Mouse (Mus musculus) myocyte (in vitro differentiated cells): ENCODE measurements at regions not wholly inside any gene's neighbourhood (a gene's known extent, or its start where the extent isn't known, plus 50 kb on each side); places are given as distances from the start of the nearest gene placed in this dataset.
A peak's percentile ranks its signal among the peaks of the same experiment; 100 is the strongest.

Experiments
- H3K27me3 ChIP-seq: one replicate; pipeline ENCODE4 v1.6.1; 2011; ENCODE audit not compliant: control insufficient read depth, insufficient read depth, insufficient read length
- H3K36me3 ChIP-seq: one replicate; pipeline ENCODE4 v1.6.1; 2011; ENCODE audit not compliant: control insufficient read depth, insufficient read depth
- H3K4me2 ChIP-seq: one replicate; pipeline ENCODE4 v1.6.1; 2011; ENCODE audit warnings: low read depth, control low read depth
- H3K4me3 ChIP-seq: one replicate; pipeline ENCODE4 v1.5.1; 2011; ENCODE audit warnings: mild to moderate bottlenecking, control low read depth, moderate library complexity
- H3K79me2 ChIP-seq: one replicate; pipeline ENCODE4 v1.6.1; 2011; ENCODE audit not compliant: control insufficient read depth, insufficient read depth
- H3ac ChIP-seq: one replicate; pipeline ENCODE4 v1.6.1; 2011; ENCODE audit not compliant: control insufficient read depth, insufficient read length
- CEBPB ChIP-seq: IDR thresholded peaks from 2 replicates; pipeline ENCODE4 v1.6.1; 2011; ENCODE audit warnings: mild to moderate bottlenecking, moderate library complexity; ENCODE audit not compliant: poor library complexity, insufficient read depth, severe bottlenecking
- E2F4 ChIP-seq: IDR thresholded peaks from one replicate; pipeline ENCODE4 v1.6.1; 2011; ENCODE audit warnings: mild to moderate bottlenecking, control low read depth, moderate library complexity; ENCODE audit not compliant: insufficient read depth
- MAX ChIP-seq: IDR thresholded peaks from one replicate; pipeline ENCODE4 v1.6.1; 2011; ENCODE audit warnings: low read depth, mild to moderate bottlenecking, control low read depth
- MYOD1 ChIP-seq, 3 experiments: IDR thresholded peaks; one replicate each; pipeline ENCODE4 v1.6.1; 2011; ENCODE audit warnings: control low read depth in 2 of 3, low read depth in 2 of 3, mild to moderate bottlenecking in 2 of 3, moderate library complexity in 1 of 3; ENCODE audit not compliant: insufficient read length in 2 of 3, control insufficient read depth in 1 of 3
- MYOG ChIP-seq, 3 experiments: IDR thresholded peaks; one replicate each; pipeline ENCODE4 v1.6.1; 2011; ENCODE audit warnings: control low read depth in 2 of 3, low read depth in 2 of 3, mild to moderate bottlenecking in 2 of 3; ENCODE audit not compliant: insufficient read length in 2 of 3, control insufficient read depth in 1 of 3, insufficient read depth in 1 of 3
- POLR2A ChIP-seq: IDR thresholded peaks from one replicate; pipeline ENCODE4 v1.6.1; 2011; ENCODE audit warnings: low read depth, mild to moderate bottlenecking, control low read depth, moderate library complexity; ENCODE audit not compliant: insufficient read length
- POLR2AphosphoS2 ChIP-seq: IDR thresholded peaks from one replicate; pipeline ENCODE4 v1.6.1; 2011; ENCODE audit warnings: low read depth, control low read depth; ENCODE audit not compliant: insufficient read length
- REST ChIP-seq: IDR thresholded peaks from one replicate; pipeline ENCODE4 v1.6.1; 2011; ENCODE audit warnings: mild to moderate bottlenecking, control low read depth, moderate library complexity; ENCODE audit not compliant: insufficient read depth, insufficient read length
- SRF ChIP-seq: IDR thresholded peaks from one replicate; pipeline ENCODE4 v1.6.1; 2011; ENCODE audit warnings: low read depth; ENCODE audit not compliant: control insufficient read depth, insufficient read length
- TCF12 ChIP-seq: IDR thresholded peaks from one replicate; pipeline ENCODE4 v1.6.1; 2011; ENCODE audit warnings: mild to moderate bottlenecking, control low read depth; ENCODE audit not compliant: poor library complexity, insufficient read depth, severe bottlenecking
- TCF3 ChIP-seq: IDR thresholded peaks from one replicate; pipeline ENCODE4 v1.6.1; 2011; ENCODE audit warnings: low read depth, control low read depth; ENCODE audit not compliant: insufficient read length
- USF1 ChIP-seq: IDR thresholded peaks from one replicate; pipeline ENCODE4 v1.6.1; 2011; ENCODE audit warnings: low read depth, mild to moderate bottlenecking, control low read depth, moderate library complexity

GRCm38 (mm10) chr1:137332108-137332769 is 372.0 kb upstream of the Nr5a2 start:
- H3K79me2 ChIP-seq, result no peaks in the 10 kb centered on the region
- peak overlapping the region; percentile 14 for H3K4me2 ChIP-seq
- no peak overlapping the region for H3K4me3 ChIP-seq
- H3K27me3 ChIP-seq, result no peaks in the 10 kb centered on the region
- TF ChIP-seq TCF3, result no peak
- TF ChIP-seq CEBPB, result no peak
- no peak for TF ChIP-seq POLR2AphosphoS2
- no peak for TF ChIP-seq TCF12
- TF ChIP-seq POLR2A, result no peak
- TF ChIP-seq E2F4, result no peak
- no peak for TF ChIP-seq REST
- TF ChIP-seq MAX, result no peak
- TF ChIP-seq SRF, result no peak
- TF ChIP-seq USF1, result no peak
- no peak for TF ChIP-seq MYOD1 (IDR thresholded peaks at IDR 0.05; ENCODE audit: control insufficient read depth in 1 of 3, insufficient read length in 2 of 3, low read depth in 2 of 3)
- no peak for TF ChIP-seq MYOG (IDR thresholded peaks at IDR 0.05; ENCODE audit: control insufficient read depth in 1 of 3, insufficient read depth in 1 of 3, insufficient read length in 2 of 3, low read depth in 2 of 3)
- H3K36me3 ChIP-seq, result no peaks in the 10 kb centered on the region
- H3ac ChIP-seq, result no peak overlapping the region

- Histone ChIP-seq H3K27me3 (no peaks in the 10 kb centered on the region), H3K36me3 (no peaks in the 10 kb centered on the region), H3K4me2 (peak overlapping the region; percentile 14), H3K79me2 (no peaks in the 10 kb centered on the region), H3K4me3 (no peak overlapping the region), H3ac (no peak overlapping the region)
- TF ChIP-seq MAX (no peak), E2F4 (no peak), CEBPB (no peak), POLR2AphosphoS2 (no peak), TCF3 (no peak), USF1 (no peak), TCF12 (no peak), REST (no peak), MYOD1 (IDR thresholded peaks at IDR 0.05; ENCODE audit: control insufficient read depth in 1 of 3, insufficient read length in 2 of 3, low read depth in 2 of 3) (no peak), MYOG (IDR thresholded peaks at IDR 0.05; ENCODE audit: control insufficient read depth in 1 of 3, insufficient read depth in 1 of 3, insufficient read length in 2 of 3, low read depth in 2 of 3) (no peak), SRF (no peak), POLR2A (no peak)
Observed at GRCm38 (mm10) chr1:137331746-137332107, 371.5 kb upstream of the Nr5a2 start.

GRCm38 (mm10) chr1:137330634-137331033 is 370.4 kb upstream of the Nr5a2 start:
- no peak for TF ChIP-seq POLR2A
- no peak for TF ChIP-seq TCF12
- no peak for TF ChIP-seq MYOG (IDR thresholded peaks at IDR 0.05; ENCODE audit: control insufficient read depth in 1 of 3, insufficient read depth in 1 of 3, insufficient read length in 2 of 3, low read depth in 2 of 3)
- no peak for TF ChIP-seq TCF3
- no peak for TF ChIP-seq SRF
- H3K4me2 ChIP-seq, result no peak overlapping the region
- no peak overlapping the region for H3ac ChIP-seq
- no peaks in the 10 kb centered on the region for H3K36me3 ChIP-seq
- H3K79me2 ChIP-seq, result no peaks in the 10 kb centered on the region
- no peaks in the 10 kb centered on the region for H3K27me3 ChIP-seq
- no peak overlapping the region for H3K4me3 ChIP-seq

GRCm38 (mm10) chr1:137323884-137324594 is 363.8 kb upstream of the Nr5a2 start:
- Histone ChIP-seq H3K79me2 (no peaks in the 10 kb centered on the region), H3ac (no peak overlapping the region), H3K36me3 (no peaks in the 10 kb centered on the region), H3K4me3 (no peak overlapping the region), H3K4me2 (no peak overlapping the region), H3K27me3 (no peaks in the 10 kb centered on the region)
- TF ChIP-seq USF1 (no peak), MYOD1 (IDR thresholded peaks at IDR 0.05; ENCODE audit: control insufficient read depth in 1 of 3, insufficient read length in 2 of 3, low read depth in 2 of 3) (no peak), SRF (no peak), REST (no peak)

GRCm38 (mm10) chr1:137323035-137323680 is 362.9 kb upstream of the Nr5a2 start:
- no peak overlapping the region for H3ac ChIP-seq
- H3K4me3 ChIP-seq, result no peak overlapping the region
- no peaks in the 10 kb centered on the region for H3K79me2 ChIP-seq
- TF ChIP-seq TCF3 (no peak), MAX (no peak), TCF12 (no peak), REST (no peak), SRF (no peak), MYOD1 (IDR thresholded peaks at IDR 0.05; ENCODE audit: control insufficient read depth in 1 of 3, insufficient read length in 2 of 3, low read depth in 2 of 3) (no peak)
- H3K36me3 ChIP-seq, result no peaks in the 10 kb centered on the region
- no peaks in the 10 kb centered on the region for H3K27me3 ChIP-seq
- H3K4me2 ChIP-seq, result no peak overlapping the region
